Mouse (Mus musculus) lung, postnatal 0 days (tissue): ENCODE data around the gene Arhgef1. TPM values are rescaled to one million over a fixed set of nuclear protein-coding genes. Genes with fewer than 3 reads are reported as not detected.

Source experiments
- ATAC-seq: fragments of 200-750 bp; cut with Nextera tagmentation; 2 replicates; pipeline ENCODE4 v1.8.0; 2017; ENCODE audit warnings: moderate library complexity
- DNase-seq: peaks from one replicate; pipeline ENCODE4 v3.0.0-alpha.2; 2016; ENCODE audit warnings: low spot score
- H3K27ac ChIP-seq: fragments of 300-500 bp; sonication (generic); 2 replicates; pipeline ENCODE4 v1.5.1; 2014; ENCODE audit warnings: antibody characterized with exemption, mild to moderate bottlenecking, low read length, mixed read lengths
- H3K27me3 ChIP-seq: fragments of 300-500 bp; sonication (generic); replicated peaks from 2 replicates; pipeline ENCODE4 v1.6.1; 2014; ENCODE audit warnings: low read length, mixed read lengths; ENCODE audit not compliant: insufficient read depth
- H3K36me3 ChIP-seq: fragments of 300-500 bp; sonication (generic); 2 replicates; pipeline ENCODE4 v1.6.1; 2014; ENCODE audit warnings: low read length, mixed read lengths; ENCODE audit not compliant: insufficient read depth
- H3K4me1 ChIP-seq: fragments of 300-500 bp; sonication (generic); 2 replicates; pipeline ENCODE4 v1.6.1; 2014; ENCODE audit warnings: antibody characterized with exemption, low read depth, low read length, mixed read lengths; ENCODE audit not compliant: insufficient read depth
- H3K4me2 ChIP-seq: fragments of 300-500 bp; sonication (generic); replicated peaks from 2 replicates; pipeline ENCODE4 v1.6.1; 2014; ENCODE audit warnings: low read depth, mild to moderate bottlenecking, low read length, moderate library complexity, mixed read lengths
- H3K4me3 ChIP-seq: fragments of 300-500 bp; sonication (generic); 2 replicates; pipeline ENCODE4 v1.5.1; 2014; ENCODE audit warnings: low read depth, low read length
- H3K9ac ChIP-seq: fragments of 300-500 bp; sonication (generic); replicated peaks from 2 replicates; pipeline ENCODE4 v1.6.1; 2014; ENCODE audit warnings: low read depth, mild to moderate bottlenecking
- H3K9me3 ChIP-seq: fragments of 300-500 bp; sonication (generic); 2 replicates; pipeline ENCODE4 v1.6.1; 2016; ENCODE audit warnings: low read length, mixed read lengths
- CTCF ChIP-seq: IDR thresholded peaks from 2 replicates; pipeline ENCODE4 v1.5.1; 2016; ENCODE audit warnings: antibody characterized with exemption, mild to moderate bottlenecking
- EP300 ChIP-seq: IDR thresholded peaks from 2 replicates; pipeline ENCODE4 v1.6.1; 2016; ENCODE audit warnings: antibody characterized with exemption, mild to moderate bottlenecking, control low read depth
- WGBS: fragments of 180-500 bp; shearing (Covaris S2); extraction: QIAGEN DNeasy Blood & Tissue Kit; methylation state at CpG from one replicate; pipeline ENCODE4 v1.1.7; 2014; 5-methylcytosine and 5-hydroxymethylcytosine counted together
- polyA plus RNA-seq: library from polyadenylated mRNA; unstranded; fragments of >200 nt; fragmentation: Nextera tagmentation; extraction: Ambion mirVana; gene quantifications from 2 replicates; pipeline ENCODE4 v1.2.1, GENCODE M21; 2015

Gene Arhgef1
- polyA plus RNA-seq, 1 experiment from 2014 or later = 123 TPM

DNA sequence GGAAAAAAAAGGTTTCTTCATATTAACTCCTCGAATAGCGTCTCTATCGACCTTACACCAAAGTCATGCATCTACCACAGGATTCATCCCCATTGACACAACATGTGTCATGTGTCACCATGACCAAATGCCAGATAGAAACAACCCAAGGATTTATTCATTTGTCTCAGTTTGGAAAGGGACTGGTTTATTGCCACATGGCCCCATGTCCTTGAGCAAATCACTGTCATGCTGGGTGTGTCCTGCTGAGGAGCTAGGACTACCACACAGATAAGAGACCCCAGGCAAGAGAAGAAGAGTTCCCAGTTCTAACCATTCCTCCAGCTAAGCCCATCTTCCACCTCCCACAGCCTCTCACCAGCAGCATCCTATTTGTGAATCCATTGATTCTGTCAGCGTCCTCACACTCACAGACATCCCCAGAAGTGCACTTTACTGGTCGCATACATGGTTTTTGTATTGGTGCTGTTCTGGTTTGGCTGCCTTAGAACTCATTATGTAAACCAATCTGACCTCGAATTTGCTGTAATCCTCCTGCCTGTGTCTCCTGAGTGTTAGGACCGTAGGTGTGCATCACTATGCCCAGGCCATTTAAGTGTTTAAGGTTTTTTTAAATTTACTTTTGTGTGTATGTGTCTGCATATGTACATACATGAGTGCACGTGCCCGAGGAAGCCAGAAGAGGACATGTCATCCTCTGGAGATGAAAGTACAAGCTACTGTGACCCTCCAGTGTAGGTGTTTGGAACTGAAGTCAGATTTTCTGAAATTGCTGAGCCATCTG is 20.1 kb upstream of the Arhgef1 start:
- no peak overlapping the region for H3K27ac ChIP-seq
- peaks cover 22% of the 10 kb centered on the region for H3K4me1 ChIP-seq
- no peaks in the 10 kb centered on the region for H3K9me3 ChIP-seq
- H3K4me2 ChIP-seq = no peak overlapping the region
- H3K4me3 ChIP-seq = no peak overlapping the region
- 88% methylated on average over 9 of the region's 9 CpGs for WGBS
- H3K9ac ChIP-seq = no peak overlapping the region
- peaks cover 17% of the 10 kb centered on the region; the same call in 1 of the 2 replicates for H3K36me3 ChIP-seq
- ATAC-seq (no peak), DNase-seq (no peak)
- H3K27me3 ChIP-seq = no peaks in the 10 kb centered on the region
- TF ChIP-seq EP300 (no peak), CTCF (no peak)

DNA sequence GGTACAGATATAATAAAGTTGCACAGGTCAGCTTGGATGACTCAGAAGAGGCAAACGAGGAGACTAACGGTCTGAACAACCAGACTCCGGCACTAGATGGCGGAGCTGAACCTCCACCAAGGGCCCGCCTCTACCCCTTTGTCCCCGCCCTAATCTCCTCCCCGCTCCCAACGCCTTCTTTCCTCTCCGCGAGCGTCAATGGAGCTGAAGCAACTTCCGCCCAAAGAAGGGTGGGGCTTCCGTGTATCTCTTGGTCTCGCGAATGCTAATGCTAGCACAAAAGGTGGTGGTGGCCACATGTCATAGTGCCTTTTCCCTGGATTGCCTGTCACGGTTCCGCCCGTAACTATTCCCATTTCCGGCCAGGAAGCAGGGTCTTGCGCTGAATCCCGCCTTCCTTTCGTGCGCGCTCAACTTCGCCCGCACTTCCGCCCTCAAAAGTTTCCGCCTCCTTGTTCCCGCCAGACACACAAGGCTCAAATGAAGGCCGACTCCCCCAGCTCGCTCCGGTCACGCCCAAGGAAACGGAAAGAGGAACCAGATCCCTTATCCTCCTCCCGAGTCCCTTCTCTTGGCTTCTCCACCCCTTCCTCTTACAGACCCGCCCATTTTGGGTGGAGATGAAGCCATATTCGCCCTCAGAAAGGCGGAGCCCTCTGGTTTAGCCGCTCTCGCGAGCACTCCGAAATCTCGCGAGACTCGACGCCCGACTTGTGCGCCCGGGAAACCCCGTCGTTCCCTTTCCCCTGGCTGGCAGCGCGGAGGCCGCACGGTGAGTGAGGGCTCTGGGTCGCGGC is 18.6 kb upstream of the Arhgef1 start, which contains the start of gene Rps19:
Rps19 (plus strand) TSS at position 476 of the 797 bp plus-strand sequence.
- peaks cover 25% of the 10 kb centered on the region for H3K36me3 ChIP-seq
- peak within 1 kb of the TSS; percentile 98 for H3K9ac ChIP-seq
- H3K27ac ChIP-seq = peak within 1 kb of the TSS; percentile 96
- H3K9me3 ChIP-seq = no peaks in the 10 kb centered on the region
- H3K27me3 ChIP-seq = no peaks in the 10 kb centered on the region
- ATAC-seq = peak; percentile 95
- peak within 1 kb of the TSS; percentile 58 for H3K4me2 ChIP-seq
- peaks cover 22% of the 10 kb centered on the region for H3K4me1 ChIP-seq
- WGBS = under 1% methylated on average over 57 of the region's 57 CpGs
- peak within 1 kb of the TSS; percentile 89 for H3K4me3 ChIP-seq
- peak; percentile 100 for DNase-seq
- TF ChIP-seq CTCF (peak; percentile 68), EP300 (peak; percentile 92)

DNA sequence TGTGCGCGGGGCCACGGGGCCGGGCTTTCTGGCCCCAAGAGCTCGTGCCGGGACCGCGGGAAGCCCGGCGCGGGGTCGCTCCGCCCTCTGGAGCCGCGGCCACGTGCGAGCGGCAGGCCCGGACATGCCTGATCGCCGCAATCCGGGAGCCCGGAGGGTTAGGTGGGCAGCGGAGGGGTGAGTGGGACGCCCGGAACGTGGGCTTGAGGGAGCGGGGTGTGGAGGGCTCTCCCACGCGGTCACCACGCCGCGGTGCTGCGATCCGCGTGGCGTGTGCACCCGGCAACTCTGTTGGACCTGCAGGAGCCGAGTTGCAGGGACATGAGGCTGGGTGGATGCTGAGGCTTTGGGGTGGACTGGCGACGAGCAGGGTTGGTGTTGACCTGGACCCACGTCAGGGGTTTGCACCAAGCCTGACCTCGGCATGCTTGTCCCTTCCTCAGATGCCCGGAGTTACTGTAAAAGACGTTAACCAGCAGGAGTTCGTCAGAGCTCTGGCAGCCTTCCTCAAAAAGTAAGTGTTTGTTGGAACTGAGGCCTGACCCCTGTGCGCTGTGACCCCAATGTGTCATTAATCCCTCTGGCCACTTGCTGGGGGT is 17.9 kb upstream of the Arhgef1 start:
- Histone ChIP-seq H3K4me3 (peak overlapping the region; percentile 89), H3K27me3 (no peaks in the 10 kb centered on the region), H3K9ac (peak overlapping the region; percentile 98), H3K4me2 (peak overlapping the region; percentile 58), H3K9me3 (no peaks in the 10 kb centered on the region), H3K27ac (peak overlapping the region; percentile 96), H3K4me1 (peaks cover 22% of the 10 kb centered on the region), H3K36me3 (peaks cover 25% of the 10 kb centered on the region)
- DNase-seq = peak; percentile 64
- no peak for ATAC-seq
- under 1% methylated on average over 47 of the region's 47 CpGs for WGBS
- TF ChIP-seq CTCF (0 out of 2 replicates have a peak, but pooled peaks have one; percentile 2), EP300 (no peak)

DNA sequence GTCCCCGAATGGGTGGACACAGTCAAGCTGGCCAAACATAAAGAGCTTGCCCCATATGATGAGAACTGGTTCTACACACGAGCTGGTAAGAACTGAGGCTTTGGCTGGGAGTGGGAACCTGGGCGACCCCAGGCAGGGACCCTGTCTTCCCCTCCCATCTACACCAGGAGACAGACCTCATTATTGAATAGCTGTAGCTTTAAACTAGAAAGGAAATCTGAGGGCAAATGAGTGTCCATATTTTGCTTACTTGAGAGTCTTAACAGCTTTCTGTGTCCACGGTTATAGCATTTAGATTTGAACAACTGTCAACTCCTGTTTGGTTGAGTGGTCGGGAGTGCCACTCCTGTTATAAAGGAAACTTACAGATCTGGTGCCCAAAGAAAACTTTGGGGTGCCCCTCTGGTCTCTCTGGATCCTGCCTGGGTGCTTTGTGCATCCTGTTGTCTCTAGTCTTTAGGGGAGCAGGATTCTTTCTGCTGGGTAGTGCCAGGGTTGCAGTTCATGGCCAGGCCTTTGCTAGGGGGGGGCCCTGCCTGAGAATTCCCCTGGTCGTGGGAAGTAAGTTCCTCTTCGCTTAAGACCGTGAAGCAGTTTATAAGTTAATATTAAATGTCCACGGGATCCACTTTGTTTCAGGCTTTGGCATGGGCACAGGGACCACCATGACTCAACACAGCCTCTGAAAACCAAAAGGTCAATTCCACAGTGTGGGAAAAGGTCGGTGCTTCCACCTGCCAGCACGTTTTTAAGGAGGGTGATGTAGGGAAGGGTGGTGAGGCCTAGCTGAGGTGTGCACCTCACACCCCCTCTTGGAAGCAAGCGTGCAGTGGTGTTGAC is 17.0 kb upstream of the Arhgef1 start:
- Histone ChIP-seq H3K27ac (peak overlapping the region; percentile 96), H3K4me3 (peak overlapping the region; percentile 89), H3K9me3 (no peaks in the 10 kb centered on the region), H3K4me2 (peak overlapping the region; percentile 58), H3K4me1 (peaks cover 22% of the 10 kb centered on the region), H3K36me3 (peaks cover 25% of the 10 kb centered on the region), H3K9ac (peak overlapping the region; percentile 98), H3K27me3 (no peaks in the 10 kb centered on the region)
- WGBS = 20% methylated on average over 12 of the region's 12 CpGs
- DNase-seq (no peak), ATAC-seq (no peak)
- no peak for TF ChIP-seq EP300
- no peak for TF ChIP-seq CTCF

DNA sequence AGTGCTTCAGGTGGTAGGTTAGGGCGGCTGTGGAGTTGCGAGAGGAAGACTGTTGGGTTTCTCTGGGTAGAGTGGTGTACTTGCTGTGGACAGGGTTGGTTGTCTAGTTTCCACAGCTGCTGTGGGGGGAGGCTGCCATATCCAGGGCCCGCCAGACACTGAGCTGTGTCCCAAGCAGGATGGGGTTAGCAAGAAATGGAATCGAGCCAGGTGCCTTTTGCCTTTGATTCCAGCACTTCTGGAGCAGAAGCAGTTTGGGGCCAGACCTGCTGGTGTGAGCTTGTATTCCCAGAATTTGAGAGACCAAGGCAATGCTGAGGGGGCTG is 16.4 kb upstream of the Arhgef1 start:
- TF ChIP-seq CTCF (no peak), EP300 (no peak)
- H3K27me3 ChIP-seq = no peaks in the 10 kb centered on the region
- H3K4me2 ChIP-seq = peak overlapping the region; percentile 58
- WGBS = 20% methylated on average over 4 of the region's 4 CpGs
- peak overlapping the region; percentile 96 for H3K27ac ChIP-seq
- peaks cover 25% of the 10 kb centered on the region for H3K36me3 ChIP-seq
- DNase-seq (peak; percentile 44), ATAC-seq (no peak)
- H3K4me1 ChIP-seq = peaks cover 22% of the 10 kb centered on the region
- peak overlapping the region; percentile 89 for H3K4me3 ChIP-seq
- no peaks in the 10 kb centered on the region for H3K9me3 ChIP-seq
- H3K9ac ChIP-seq = peak overlapping the region; percentile 98
